In the genomic region with DNA sequence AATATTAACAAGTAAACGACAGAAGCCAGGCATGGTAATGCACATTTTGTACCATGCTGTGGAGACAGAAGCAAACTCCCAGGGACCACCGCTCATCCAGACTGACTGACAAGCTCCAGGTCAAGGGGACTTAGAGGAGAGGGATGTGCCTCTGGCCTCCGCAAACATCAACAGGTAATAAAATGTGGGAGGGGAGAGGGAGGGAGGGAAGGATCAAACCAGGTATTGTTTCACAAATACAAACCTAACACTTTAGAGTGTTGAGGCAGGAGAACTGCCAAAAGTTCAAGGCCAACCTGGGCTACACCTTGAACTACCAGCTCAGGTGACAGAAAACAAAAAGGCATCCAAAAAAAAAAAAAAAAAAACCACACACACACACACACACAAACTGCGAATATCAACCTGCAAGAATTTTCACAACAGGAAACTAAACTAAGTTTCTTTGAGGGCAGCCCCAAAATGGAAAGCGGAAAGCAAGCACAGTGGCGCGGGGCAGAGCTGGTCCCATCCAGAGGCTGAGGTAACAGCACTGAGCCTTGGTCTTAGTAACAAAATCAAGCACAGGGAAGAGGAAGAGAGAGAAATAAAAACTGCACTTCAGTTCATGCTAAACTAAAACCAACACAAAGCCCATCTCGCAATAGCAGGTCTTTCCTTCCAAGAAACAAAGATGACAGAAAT, we compare ENCODE assay signal across 16 mouse cellular contexts. TPM values are rescaled to one million over a fixed set of nuclear protein-coding genes. Genes with fewer than 3 reads are reported as not detected.
DNase-seq lines count a peak whose midpoint lies in the region; ATAC-seq and TF ChIP-seq lines count a peak whose summit lies in the region.
"Had no signal": no experiment of that assay in that cellular context is flagged by ENCODE, and none has a peak within 500 bp of the region (broad histone marks: within the 10 kb centered on the region; RNA-seq: fewer than 3 reads in every experiment).

No protein-coding gene starts in this region.

- H3K4me2 ChIP-seq in neural tube, embryonic 15.5 days = no peak overlapping the region
- H3K4me2 ChIP-seq: embryonic facial prominence, embryonic 12.5 days; heart, embryonic 13.5 days; hindbrain, embryonic 15.5 days; midbrain, embryonic 12.5 days had no signal

- H3K9ac ChIP-seq in neural tube, embryonic 15.5 days (replicated peaks) = no peak overlapping the region
- H3K9ac ChIP-seq: embryonic facial prominence, embryonic 12.5 days; heart, embryonic 13.5 days; hindbrain, embryonic 15.5 days; midbrain, embryonic 12.5 days had no signal

- H3K36me3 ChIP-seq in thymus, adult 2 months (ENCODE audit: control insufficient read depth, insufficient read depth, low read length) = no peaks in the 10 kb centered on the region
- no peaks in the 10 kb centered on the region for H3K36me3 ChIP-seq in neural tube, embryonic 15.5 days
- H3K36me3 ChIP-seq: embryonic facial prominence, embryonic 12.5 days; heart, embryonic 13.5 days; hindbrain, embryonic 15.5 days; midbrain, embryonic 12.5 days had no signal

- 0 out of 2 replicates have a peak overlapping the region, but pooled peaks have one; percentile 36 for H3K27ac ChIP-seq in cerebellum, adult 2 months (ENCODE audit: insufficient read depth, low read length)
- H3K27ac ChIP-seq in thymus, adult 2 months (ENCODE audit: control insufficient read depth, insufficient read depth, low read length) = peak overlapping the region; percentile 76
- H3K27ac ChIP-seq in neural tube, embryonic 15.5 days (replicated peaks) = no peak overlapping the region
- H3K27ac ChIP-seq: embryonic facial prominence, embryonic 12.5 days; forebrain, embryonic 10.5 days; heart, embryonic 13.5 days; hindbrain, embryonic 15.5 days; midbrain, embryonic 12.5 days had no signal

- no peaks in the 10 kb centered on the region for H3K27me3 ChIP-seq in cerebellum, adult 2 months (ENCODE audit: control insufficient read depth, insufficient read depth, low read length)
- no peaks in the 10 kb centered on the region for H3K27me3 ChIP-seq in thymus, adult 2 months (ENCODE audit: control insufficient read depth, insufficient read depth, low read length)
- H3K27me3 ChIP-seq in neural tube, embryonic 15.5 days (replicated peaks) = no peaks in the 10 kb centered on the region
- H3K27me3 ChIP-seq: embryonic facial prominence, embryonic 12.5 days; heart, embryonic 13.5 days; hindbrain, embryonic 15.5 days; midbrain, embryonic 12.5 days had no signal

- no peak for TF ChIP-seq CTCF in cerebellum, adult 2 months (IDR thresholded peaks at IDR 0.05; ENCODE audit: borderline replicate concordance, insufficient read depth, low read depth, low read length)
- no peak for TF ChIP-seq CTCF in thymus, adult 2 months (IDR thresholded peaks at IDR 0.05; ENCODE audit: borderline replicate concordance, control insufficient read depth, extremely low read depth, insufficient read depth, low read length, poor library complexity)

- no peak for DNase-seq in cerebellum, adult 2 months
- no peak for DNase-seq in cerebellum, adult 11-12 months
- DNase-seq in CD4-positive, CD25-positive, alpha-beta regulatory T cell, adult 2 months (ENCODE audit: low read depth, low spot score) = peak; percentile 70
- DNase-seq in thymus, adult 2 months = peak; percentile 54
- no peak for DNase-seq in kidney, adult 8-10 months
- no peak for DNase-seq in right cerebral cortex, postnatal 14 days
- DNase-seq: cerebellum, postnatal 14 days; kidney, postnatal 25 days had no signal

- peaks cover 24% of the 10 kb centered on the region for H3K4me1 ChIP-seq in cerebellum, adult 2 months (ENCODE audit: control insufficient read depth, insufficient read depth, low read length)
- H3K4me1 ChIP-seq in thymus, adult 2 months (replicated peaks; ENCODE audit: control insufficient read depth, insufficient read depth, low read length) = peaks cover 51% of the 10 kb centered on the region
- peaks cover 32% of the 10 kb centered on the region for H3K4me1 ChIP-seq in neural tube, embryonic 15.5 days
- H3K4me1 ChIP-seq: midbrain, embryonic 12.5 days had no signal

- H3K4me3 ChIP-seq in cerebellum, adult 2 months (replicated peaks; ENCODE audit: insufficient read depth, low read depth, low read length) = no peak overlapping the region
- no peak overlapping the region for H3K4me3 ChIP-seq in thymus, adult 2 months (ENCODE audit: control insufficient read depth, insufficient read depth, low read length)
- H3K4me3 ChIP-seq in neural tube, embryonic 15.5 days (replicated peaks) = no peak overlapping the region
- H3K4me3 ChIP-seq: embryonic facial prominence, embryonic 12.5 days; forebrain, embryonic 10.5 days; heart, embryonic 13.5 days; hindbrain, embryonic 15.5 days; left cerebral cortex, adult 2 months; midbrain, embryonic 12.5 days had no signal

- 88% methylated on average over 8 of the region's 8 CpGs for WGBS in cerebellum, adult 2 months
- 36% methylated on average over 8 of the region's 8 CpGs for WGBS in thymus, adult 2 months
- WGBS in neural tube, embryonic 15.5 days = 68% methylated on average over 8 of the region's 8 CpGs

- H3K9me3 ChIP-seq in neural tube, embryonic 15.5 days (replicated peaks) = no peaks in the 10 kb centered on the region
- H3K9me3 ChIP-seq: embryonic facial prominence, embryonic 12.5 days; forebrain, embryonic 10.5 days; heart, embryonic 13.5 days; hindbrain, embryonic 15.5 days; midbrain, embryonic 12.5 days had no signal

- TF ChIP-seq POLR2A in cerebellum, adult 2 months (IDR thresholded peaks at IDR 0.05; ENCODE audit: borderline replicate concordance, insufficient read depth, low read length) = no peak
- no peak for TF ChIP-seq POLR2A in thymus, adult 2 months (IDR thresholded peaks at IDR 0.05; ENCODE audit: control insufficient read depth, extremely low read depth, insufficient read depth, low read length, poor library complexity)

- ATAC-seq in inflammation-experienced regulatory T-cells, adult 6 months = peak; percentile 43
- no peak for ATAC-seq in neural tube, embryonic 15.5 days (ENCODE audit: low FRiP score)

RNA-seq across cellular contexts. Expression of gene Ankrd11, which starts 55.4 kb away (rescaled TPM):
- 104 and 105 TPM in 2 replicates for polyA plus RNA-seq in cerebellum, adult 2 months (2012; rRNA removed)
- polyA plus RNA-seq in inflammation-experienced regulatory T-cells, adult 6 months (2017; shearing (Covaris generic)) = 100 to 1,000 TPM in 1 of 3 experiments, 10 to 100 TPM in 2; 54.0 to 105 (median 84.1) TPM
- polyA plus RNA-seq in thymus, adult 2 months (2012; rRNA removed) = 118 and 145 TPM in 2 replicates
- 36.5 and 59.9 TPM in 2 replicates for polyA plus RNA-seq in neural tube, embryonic 15.5 days (2015; fragmentation: Nextera tagmentation; extraction: Ambion mirVana)

Comparison
In these comparisons a context has a peak if more than half of its experiments do, and no peak if none do; other contexts are left out.
1. DNase-seq: peak in CD4-positive, CD25-positive, alpha-beta regulatory T cell, adult 2 months (single experiment) and thymus, adult 2 months (single experiment); none in cerebellum, adult 2 months (0 of 2), cerebellum, adult 11-12 months (single experiment), kidney, adult 8-10 months (0 of 2) and right cerebral cortex, postnatal 14 days (single experiment).